Mouse (Mus musculus) lung, embryonic 15.5 days (tissue): ENCODE data around the gene Sp6. TPM values are rescaled to one million over a fixed set of nuclear protein-coding genes. Genes with fewer than 3 reads are reported as not detected.

Experiments used
- ATAC-seq: fragments of 200-750 bp; cut with Nextera tagmentation; 2 replicates; pipeline ENCODE4 v1.8.0; 2017; ENCODE audit warnings: moderate number of reproducible peaks, borderline replicate concordance; ENCODE audit not compliant: low FRiP score, low TSS enrichment; ENCODE audit errors: extremely low read depth
- H3K27ac ChIP-seq: fragments of 300-500 bp; sonication (generic); 2 replicates; pipeline ENCODE4 v1.5.1; 2015; ENCODE audit warnings: moderate library complexity, mild to moderate bottlenecking, inconsistent platforms
- H3K27me3 ChIP-seq: fragments of 300-500 bp; sonication (generic); 2 replicates; pipeline ENCODE4 v1.6.1; 2015; ENCODE audit warnings: inconsistent platforms
- H3K36me3 ChIP-seq: fragments of 300-500 bp; sonication (generic); 2 replicates; pipeline ENCODE4 v1.6.1; 2015; ENCODE audit warnings: inconsistent platforms
- H3K4me1 ChIP-seq: fragments of 300-500 bp; sonication (generic); 2 replicates; pipeline ENCODE4 v1.6.1; 2015; ENCODE audit warnings: inconsistent platforms
- H3K4me2 ChIP-seq: fragments of 300-500 bp; sonication (generic); 2 replicates; pipeline ENCODE4 v1.6.1; 2015; ENCODE audit warnings: inconsistent platforms, mild to moderate bottlenecking, moderate library complexity
- H3K4me3 ChIP-seq: fragments of 300-500 bp; sonication (generic); 2 replicates; pipeline ENCODE4 v1.5.1; 2015; ENCODE audit warnings: mild to moderate bottlenecking, inconsistent platforms
- H3K9ac ChIP-seq: fragments of 300-500 bp; sonication (generic); 2 replicates; pipeline ENCODE4 v1.6.1; 2015; ENCODE audit warnings: inconsistent platforms
- H3K9me3 ChIP-seq: fragments of 300-500 bp; sonication (generic); 2 replicates; pipeline ENCODE4 v1.6.1; 2016; ENCODE audit warnings: inconsistent platforms
- WGBS: fragments of 180-500 bp; shearing (Covaris S2); methylation state at CpG from one replicate; pipeline ENCODE4 v1.1.7; 2015; 5-methylcytosine and 5-hydroxymethylcytosine counted together
- polyA plus RNA-seq: library from polyadenylated mRNA; unstranded; fragments of >200 nt; fragmentation: Nextera tagmentation; extraction: Ambion mirVana; gene quantifications from 2 replicates; pipeline ENCODE4 v1.2.1, GENCODE M21; 2015

Sp6 gene
- polyA plus RNA-seq, 1 experiment from 2014 or later: 0.72 TPM

GRCm38 (mm10) chr11:96984903-96985302, 28.3 kb upstream of the Sp6 start:
- Histone ChIP-seq H3K9me3 (no peaks in the 10 kb centered on the region), H3K4me3 (no peak overlapping the region), H3K4me2 (no peak overlapping the region), H3K36me3 (no peaks in the 10 kb centered on the region), H3K27ac (no peak overlapping the region), H3K4me1 (peaks cover 11% of the 10 kb centered on the region), H3K27me3 (peaks cover 5% of the 10 kb centered on the region; the same call in 1 of the 2 replicates), H3K9ac (no peak overlapping the region)
- no peak for ATAC-seq
- WGBS: 39% methylated on average over 4 of the region's 4 CpGs

- H3K9ac ChIP-seq: no peak overlapping the region
- 31% methylated on average over 3 of the region's 3 CpGs for WGBS
- no peak for ATAC-seq
- H3K9me3 ChIP-seq: no peaks in the 10 kb centered on the region
- no peak overlapping the region for H3K27ac ChIP-seq
- H3K4me2 ChIP-seq: no peak overlapping the region
- no peak overlapping the region for H3K4me3 ChIP-seq
- no peaks in the 10 kb centered on the region for H3K36me3 ChIP-seq
- H3K4me1 ChIP-seq: peaks cover 16% of the 10 kb centered on the region
- H3K27me3 ChIP-seq: peaks cover 5% of the 10 kb centered on the region; the same call in 1 of the 2 replicates
These were observed 26.7 kb upstream of the Sp6 start for GRCm38 (mm10) chr11:96986463-96986862.

- no peaks in the 10 kb centered on the region for H3K9me3 ChIP-seq
- no peak overlapping the region for H3K27ac ChIP-seq
- H3K4me3 ChIP-seq: peak overlapping the region; percentile 16
- H3K4me2 ChIP-seq: peak overlapping the region; percentile 50
- no peak overlapping the region for H3K9ac ChIP-seq
- H3K36me3 ChIP-seq: no peaks in the 10 kb centered on the region
- 0 out of 2 replicates have a peak, but pooled peaks have one; percentile 8 for ATAC-seq
- peaks cover 29% of the 10 kb centered on the region for H3K4me1 ChIP-seq
- peaks cover 5% of the 10 kb centered on the region; the same call in 1 of the 2 replicates for H3K27me3 ChIP-seq
- WGBS: 4% methylated on average over 31 of the region's 31 CpGs
These were observed 25.1 kb upstream of the Sp6 start for GRCm38 (mm10) chr11:96987873-96988655.

GRCm38 (mm10) chr11:96991501-96991900, 21.7 kb upstream of the Sp6 start:
- Histone ChIP-seq H3K9me3 (no peaks in the 10 kb centered on the region), H3K36me3 (no peaks in the 10 kb centered on the region), H3K4me1 (peaks cover 48% of the 10 kb centered on the region), H3K4me3 (no peak overlapping the region), H3K27me3 (peaks cover 2% of the 10 kb centered on the region; the same call in 1 of the 2 replicates), H3K4me2 (no peak overlapping the region), H3K9ac (no peak overlapping the region), H3K27ac (peak overlapping the region; percentile 6; the same call in 1 of the 2 replicates)
- ATAC-seq: no peak
- WGBS: 56% methylated on average over 5 of the region's 5 CpGs

- peaks cover 12% of the 10 kb centered on the region for H3K27me3 ChIP-seq
- no peak overlapping the region for H3K4me3 ChIP-seq
- WGBS: 18% methylated on average over 8 of the region's 8 CpGs
- H3K36me3 ChIP-seq: no peaks in the 10 kb centered on the region
- ATAC-seq: peak; percentile 70; the same call in 1 of the 2 replicates
- peak overlapping the region; percentile 79 for H3K27ac ChIP-seq
- H3K9ac ChIP-seq: no peak overlapping the region
- H3K4me2 ChIP-seq: no peak overlapping the region
- H3K4me1 ChIP-seq: peaks cover 52% of the 10 kb centered on the region
- H3K9me3 ChIP-seq: no peaks in the 10 kb centered on the region
These were observed 20.4 kb upstream of the Sp6 start for GRCm38 (mm10) chr11:96992722-96993311.

- H3K9me3 ChIP-seq: no peaks in the 10 kb centered on the region
- no peak overlapping the region for H3K9ac ChIP-seq
- H3K36me3 ChIP-seq: no peaks in the 10 kb centered on the region
- 23% methylated on average over 5 of the region's 5 CpGs for WGBS
- H3K27me3 ChIP-seq: peaks cover 21% of the 10 kb centered on the region
- H3K4me3 ChIP-seq: no peak overlapping the region
- no peak for ATAC-seq
- H3K4me1 ChIP-seq: peaks cover 47% of the 10 kb centered on the region
- H3K27ac ChIP-seq: peak overlapping the region; percentile 26; the same call in 1 of the 2 replicates
- H3K4me2 ChIP-seq: no peak overlapping the region
These were observed 18.2 kb upstream of the Sp6 start for GRCm38 (mm10) chr11:96995031-96995430.

GRCm38 (mm10) chr11:96995836-96996772, 17.1 kb upstream of the Sp6 start:
- ATAC-seq: no peak
- H3K27me3 ChIP-seq: peaks cover 21% of the 10 kb centered on the region
- H3K4me1 ChIP-seq: peaks cover 45% of the 10 kb centered on the region
- no peak overlapping the region for H3K4me3 ChIP-seq
- no peaks in the 10 kb centered on the region for H3K9me3 ChIP-seq
- H3K9ac ChIP-seq: no peak overlapping the region
- no peaks in the 10 kb centered on the region for H3K36me3 ChIP-seq
- H3K4me2 ChIP-seq: no peak overlapping the region
- 75% methylated on average over 15 of the region's 15 CpGs for WGBS
- H3K27ac ChIP-seq: no peak overlapping the region

GRCm38 (mm10) chr11:96996773-96997379, 16.3 kb upstream of the Sp6 start:
- WGBS: 34% methylated on average over 17 of the region's 17 CpGs
- no peaks in the 10 kb centered on the region for H3K36me3 ChIP-seq
- H3K27me3 ChIP-seq: peaks cover 21% of the 10 kb centered on the region
- H3K4me1 ChIP-seq: peaks cover 40% of the 10 kb centered on the region
- H3K27ac ChIP-seq: no peak overlapping the region
- no peaks in the 10 kb centered on the region for H3K9me3 ChIP-seq
- peak overlapping the region; percentile 17 for H3K9ac ChIP-seq
- peak overlapping the region; percentile 25 for H3K4me3 ChIP-seq
- no peak for ATAC-seq
- H3K4me2 ChIP-seq: peak overlapping the region; percentile 57

- Histone ChIP-seq H3K4me2 (peak overlapping the region; percentile 57), H3K36me3 (no peaks in the 10 kb centered on the region), H3K4me1 (peaks cover 34% of the 10 kb centered on the region), H3K9ac (peak overlapping the region; percentile 17), H3K27ac (no peak overlapping the region), H3K27me3 (peaks cover 21% of the 10 kb centered on the region), H3K9me3 (no peaks in the 10 kb centered on the region), H3K4me3 (peak overlapping the region; percentile 25)
- no peak for ATAC-seq
- 14% methylated on average over 30 of the region's 30 CpGs for WGBS
These were observed 15.7 kb upstream of the Sp6 start for GRCm38 (mm10) chr11:96997380-96997956.

GRCm38 (mm10) chr11:97003170-97003569, 10.0 kb upstream of the Sp6 start:
- no peak overlapping the region for H3K4me3 ChIP-seq
- H3K4me2 ChIP-seq: no peak overlapping the region
- H3K36me3 ChIP-seq: no peaks in the 10 kb centered on the region
- no peaks in the 10 kb centered on the region for H3K9me3 ChIP-seq
- peaks cover 18% of the 10 kb centered on the region; the same call in 1 of the 2 replicates for H3K27me3 ChIP-seq
- 35% methylated on average over 5 of the region's 5 CpGs for WGBS
- H3K27ac ChIP-seq: no peak overlapping the region
- ATAC-seq: no peak
- no peak overlapping the region for H3K9ac ChIP-seq
- no peaks in the 10 kb centered on the region for H3K4me1 ChIP-seq
